Mouse (Mus musculus) cerebellum, postnatal 4 days (tissue): ENCODE data around the gene Prap1.
A peak's percentile ranks its signal among the peaks of the same experiment; 100 is the strongest.
"Not testable (repeated sequence)": the region's sequence is repeated elsewhere in the genome, so short reads cannot be mapped to it uniquely, and the experiment has no call there.

Source experiments
- DNase-seq, 2 experiments: peaks; one replicate each; pipeline ENCODE4 v3.0.0; 2022; ENCODE audit warnings: low spot score in 2 of 2, mixed read lengths in 1 of 2

Prap1 gene

DNA sequence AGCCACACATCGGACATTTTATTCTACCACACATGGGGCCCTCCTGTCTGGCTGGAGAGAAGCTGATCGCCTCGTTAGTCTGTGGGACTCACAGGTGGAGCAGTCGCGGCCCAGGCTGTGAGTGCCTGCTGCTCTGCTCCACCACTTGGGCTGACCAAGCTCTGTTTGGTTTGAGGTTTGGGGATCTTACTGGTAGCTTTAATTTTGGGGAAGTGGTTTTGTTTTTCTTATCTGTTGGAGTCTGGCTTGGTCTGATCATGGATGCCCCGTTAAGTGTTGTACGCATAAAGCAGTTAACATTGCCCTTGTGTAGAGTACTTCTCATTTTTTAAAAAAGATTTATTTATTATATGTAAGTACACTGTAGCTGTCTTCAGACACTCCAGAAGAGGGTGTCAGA is 40.8 kb downstream of the Prap1 start:
- DNase-seq, result not testable (repeated sequence)

DNA sequence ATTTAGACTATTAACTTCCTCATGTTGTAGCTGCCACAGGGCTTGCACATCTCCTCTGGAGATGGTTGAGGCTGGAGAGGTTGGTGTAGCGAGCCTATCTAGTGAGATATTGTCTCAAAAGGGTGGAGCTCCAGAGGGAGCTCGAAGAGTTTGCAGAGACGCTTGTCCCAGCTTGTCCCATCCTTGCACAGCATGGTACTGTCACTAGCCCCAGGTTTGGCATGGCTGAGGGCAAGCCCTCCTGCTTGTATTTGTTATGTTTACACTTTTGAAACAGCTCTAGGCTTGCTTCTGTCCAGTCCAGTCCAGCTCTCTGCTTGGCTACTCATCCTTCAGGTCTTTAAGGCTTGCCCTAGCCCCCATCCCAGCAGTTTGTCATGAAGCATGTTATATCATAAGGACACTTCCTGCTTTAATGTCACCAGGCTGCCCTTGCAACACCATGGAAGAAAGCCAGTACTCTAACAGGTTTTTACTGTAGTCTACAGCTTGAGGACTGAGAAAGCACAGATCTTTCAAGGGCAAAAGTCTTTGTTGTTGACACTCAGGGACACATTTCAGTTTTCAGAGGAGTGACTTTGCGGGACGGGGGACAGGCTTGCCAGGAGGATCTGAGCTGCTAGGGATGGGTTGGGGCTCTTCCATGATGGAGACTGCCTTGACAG is 42.0 kb downstream of the Prap1 start:
- no peak for DNase-seq

- DNase-seq, result peak; percentile 96 to 98
These were observed 44.2 kb downstream of the Prap1 start, which contains the start of gene Mtg1 for GRCm38 (mm10) chr7:140137135-140138020. Gene Mtg1 (plus strand): TSS chr7:140137564.

DNA sequence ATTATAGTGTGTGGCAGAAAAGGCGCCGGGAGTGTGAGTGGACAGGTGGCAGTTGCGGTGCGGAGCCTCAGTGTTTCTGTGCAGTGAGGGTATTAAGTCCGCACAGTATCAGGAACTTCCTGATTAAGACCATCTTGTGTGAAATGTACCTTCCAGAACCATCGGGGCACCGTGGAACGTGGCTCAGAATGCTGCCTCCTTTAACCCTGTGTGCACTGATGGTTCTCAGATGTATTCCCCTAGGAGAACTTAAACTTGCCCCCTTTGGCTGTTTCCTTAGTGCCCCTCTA is 44.8 kb downstream of the Prap1 start:
- DNase-seq, result no peak

DNA sequence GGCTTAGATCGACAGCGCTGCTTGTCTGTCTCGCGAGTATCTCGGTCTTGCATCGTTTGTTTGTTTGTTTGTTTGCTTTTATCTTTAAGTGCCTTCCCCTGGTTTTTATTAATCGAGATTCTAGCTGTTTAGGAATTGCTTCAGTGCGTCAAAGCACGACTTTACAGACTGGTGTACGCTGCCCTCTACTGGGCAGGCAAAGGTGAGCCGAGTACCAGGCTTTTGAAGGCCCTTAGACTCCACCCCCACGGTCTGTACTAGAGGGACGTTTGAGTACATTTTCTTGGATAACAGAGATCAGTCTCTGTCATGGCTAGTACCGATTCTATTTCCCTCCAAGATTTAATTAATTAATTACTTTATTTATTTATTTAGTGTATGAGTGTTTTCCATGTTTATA is 48.2 kb downstream of the Prap1 start:
- peak in 1 of 2 experiments; percentile 50 for DNase-seq

DNA sequence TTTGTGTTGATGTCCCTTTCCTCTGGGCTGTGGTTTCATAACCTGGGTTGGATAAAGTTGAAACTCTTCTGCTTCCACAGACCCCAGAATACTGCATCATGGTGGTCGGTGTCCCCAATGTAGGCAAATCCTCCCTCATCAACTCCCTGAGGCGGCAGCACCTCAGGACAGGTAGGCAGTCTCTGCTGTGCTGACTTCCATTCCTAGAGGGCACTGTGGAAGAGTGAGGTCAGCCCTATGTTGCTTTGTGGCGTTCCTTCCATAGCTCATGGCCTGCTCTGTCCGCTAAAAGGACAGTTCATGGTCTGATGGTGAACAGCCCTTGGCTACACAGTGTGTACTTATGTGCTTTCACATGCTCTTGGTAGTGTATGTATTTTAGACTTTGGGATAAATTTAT is 51.4 kb downstream of the Prap1 start:
- DNase-seq, result no peak
